Mouse (Mus musculus): Measurements from ENCODE around the gene Pxdn.

The Pxdn gene

GRCm38 (mm10) chr12:30023491-30023890, 86.1 kb downstream of the Pxdn start:
- no peak for DNase-seq (ENCODE audit: low spot score in 2 of 2)

GRCm38 (mm10) chr12:30024264-30024825, 86.9 kb downstream of the Pxdn start:
- no peak for DNase-seq (ENCODE audit: low spot score in 2 of 2)

GRCm38 (mm10) chr12:30027721-30028340, 90.4 kb downstream of the Pxdn start:
- DNase-seq (ENCODE audit: low spot score in 2 of 2) = no peak

GRCm38 (mm10) chr12:30029111-30029510, 91.7 kb downstream of the Pxdn start:
- DNase-seq (ENCODE audit: low spot score in 2 of 2) = no peak

- DNase-seq (ENCODE audit: low spot score in 2 of 2) = no peak
These were observed 93.2 kb downstream of the Pxdn start for GRCm38 (mm10) chr12:30030571-30030970.

- no peak for DNase-seq (ENCODE audit: low spot score in 2 of 2)
These were observed 97.3 kb downstream of the Pxdn start for GRCm38 (mm10) chr12:30034681-30035080.

GRCm38 (mm10) chr12:30035406-30035805, 98.0 kb downstream of the Pxdn start:
- no peak for DNase-seq (ENCODE audit: low spot score in 2 of 2)

- no peak for DNase-seq (ENCODE audit: low spot score in 2 of 2)
These were observed 98.6 kb downstream of the Pxdn start for GRCm38 (mm10) chr12:30035841-30036568.

GRCm38 (mm10) chr12:30036569-30037055, 99.2 kb downstream of the Pxdn start:
- DNase-seq (ENCODE audit: low spot score in 2 of 2) = no peak

GRCm38 (mm10) chr12:30039565-30039964, 102.2 kb downstream of the Pxdn start:
- DNase-seq (ENCODE audit: low spot score in 2 of 2) = peak in 1 of 2 experiments; percentile 58

GRCm38 (mm10) chr12:30040150-30040549, 102.7 kb downstream of the Pxdn start:
- DNase-seq (ENCODE audit: low spot score in 2 of 2) = peak in 1 of 2 experiments; percentile 56

GRCm38 (mm10) chr12:30048848-30049247, 111.4 kb downstream of the Pxdn start:
- DNase-seq (ENCODE audit: low spot score in 2 of 2) = no peak

- no peak for DNase-seq (ENCODE audit: low spot score in 2 of 2)
These were observed 112.4 kb downstream of the Pxdn start for GRCm38 (mm10) chr12:30049818-30050217.

GRCm38 (mm10) chr12:30050235-30050634, 112.8 kb downstream of the Pxdn start:
- peak in 1 of 2 experiments; percentile 69 for DNase-seq (ENCODE audit: low spot score in 2 of 2)

GRCm38 (mm10) chr12:30054761-30055540, 117.5 kb downstream of the Pxdn start:
- DNase-seq (ENCODE audit: low spot score in 2 of 2) = no peak

- DNase-seq (ENCODE audit: low spot score in 2 of 2) = no peak
These were observed 120.6 kb downstream of the Pxdn start for GRCm38 (mm10) chr12:30058044-30058443.

- DNase-seq (ENCODE audit: low spot score in 2 of 2) = no peak
These were observed 124.2 kb downstream of the Pxdn start for GRCm38 (mm10) chr12:30061503-30062117.

- DNase-seq (ENCODE audit: low spot score in 2 of 2) = no peak
These were observed 124.7 kb downstream of the Pxdn start for GRCm38 (mm10) chr12:30062118-30062505.
